Mouse (Mus musculus): ENCODE measurements around the gene Magi2.
"Not testable (repeated sequence)": the region's sequence is repeated elsewhere in the genome, so short reads cannot be mapped to it uniquely, and the experiment has no call there.

GRCm38 (mm10) chr5:20715980-20716379 is 1489.1 kb downstream of the Magi2 start:
- not testable (repeated sequence) for TF ChIP-seq POLR2A (IDR thresholded peaks at IDR 0.05; ENCODE audit: control insufficient read depth, extremely low read depth, insufficient read depth, low read length, poor library complexity); CTCF (IDR thresholded peaks at IDR 0.05; ENCODE audit: borderline replicate concordance, control insufficient read depth, extremely low read depth, insufficient read depth, low read length, poor library complexity)

Measured in thymus, adult 2 months (tissue).